Mouse (Mus musculus) urinary bladder, adult 18-20 months (tissue): ENCODE data around the gene Fam81a.

Experiments used
- DNase-seq, 2 experiments: peaks; one replicate each; pipeline ENCODE4 v3.0.0; 2022; ENCODE audit warnings: low spot score in 2 of 2, mixed read lengths in 2 of 2

Gene Fam81a

DNA sequence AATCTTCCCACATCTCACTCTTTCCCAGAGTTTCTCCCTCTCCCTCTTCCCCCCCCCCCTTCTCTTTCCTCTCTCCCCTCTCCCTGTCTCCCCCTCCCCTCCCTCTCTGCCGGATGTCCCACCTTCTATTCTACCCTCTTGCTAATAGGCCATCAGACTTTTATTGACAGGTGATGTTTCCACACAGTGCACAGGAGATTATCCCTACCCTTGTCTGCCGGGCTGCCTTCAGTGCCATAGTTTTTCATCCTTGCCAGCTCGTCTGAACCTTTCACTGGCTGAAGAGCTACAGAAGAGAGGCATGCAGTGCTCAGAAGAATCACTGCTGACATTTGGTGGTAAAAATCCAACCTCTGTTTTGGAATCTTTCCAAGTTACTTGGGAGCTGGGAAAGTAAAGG is 88.9 kb downstream of the Fam81a start:
- DNase-seq, result no peak

DNA sequence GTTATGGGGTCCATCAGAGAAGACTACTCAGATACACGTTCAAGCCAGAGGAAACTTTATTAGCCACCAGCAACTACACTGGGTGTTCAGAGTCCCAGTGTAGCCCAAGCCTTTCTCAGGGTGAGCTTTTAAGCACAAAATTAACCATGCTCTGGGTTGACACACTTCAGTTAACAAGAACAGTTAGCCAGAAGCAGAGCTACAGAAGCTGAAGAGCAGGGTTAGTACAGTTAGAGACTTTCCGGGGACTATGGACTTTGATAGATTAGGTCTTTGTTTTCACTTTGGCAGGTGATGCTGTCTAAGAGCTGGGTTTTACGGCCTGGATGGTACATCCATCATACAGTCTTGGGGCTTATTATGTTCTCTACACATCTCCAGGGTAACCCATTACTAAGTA is 89.6 kb downstream of the Fam81a start:
- DNase-seq, result no peak

DNA sequence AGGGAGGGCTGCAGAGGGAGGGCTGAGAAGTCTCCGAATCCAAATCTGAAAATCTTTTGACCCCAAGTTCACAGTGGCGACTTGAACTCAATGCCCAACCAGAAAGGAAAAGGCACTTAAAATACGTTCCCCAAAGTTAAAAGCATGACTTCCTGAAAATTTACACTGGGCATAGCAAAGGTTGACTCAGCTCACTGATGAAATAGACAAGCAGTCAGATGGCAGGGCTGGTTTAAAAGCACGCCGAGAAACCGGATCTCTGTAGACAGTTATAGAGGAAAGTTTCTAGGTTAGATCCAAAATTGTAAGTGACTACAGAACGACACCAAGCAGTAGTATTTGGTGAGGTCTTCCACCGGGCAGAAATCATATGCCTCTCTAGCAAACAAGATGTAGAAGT is 92.5 kb downstream of the Fam81a start:
- DNase-seq, result no peak

DNA sequence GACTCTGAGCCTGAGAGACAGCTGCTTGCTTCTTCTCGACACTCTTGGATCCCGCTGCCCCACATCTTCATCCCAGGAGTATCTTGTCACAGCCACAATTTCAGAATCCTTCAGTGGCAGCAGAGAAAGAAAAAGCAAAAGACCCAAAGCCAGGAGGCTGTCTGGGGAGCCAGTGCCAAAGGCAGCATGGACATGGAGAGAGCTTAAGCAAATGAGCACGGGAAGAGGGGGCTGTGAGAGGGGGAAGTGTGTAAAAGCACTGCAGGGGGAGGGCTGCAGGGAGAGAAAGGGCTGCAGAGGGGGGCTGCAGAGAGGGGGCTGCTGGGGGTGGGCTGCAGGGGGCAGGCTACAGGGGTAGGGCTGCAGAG is 93.0 kb downstream of the Fam81a start:
- no peak for DNase-seq

DNA sequence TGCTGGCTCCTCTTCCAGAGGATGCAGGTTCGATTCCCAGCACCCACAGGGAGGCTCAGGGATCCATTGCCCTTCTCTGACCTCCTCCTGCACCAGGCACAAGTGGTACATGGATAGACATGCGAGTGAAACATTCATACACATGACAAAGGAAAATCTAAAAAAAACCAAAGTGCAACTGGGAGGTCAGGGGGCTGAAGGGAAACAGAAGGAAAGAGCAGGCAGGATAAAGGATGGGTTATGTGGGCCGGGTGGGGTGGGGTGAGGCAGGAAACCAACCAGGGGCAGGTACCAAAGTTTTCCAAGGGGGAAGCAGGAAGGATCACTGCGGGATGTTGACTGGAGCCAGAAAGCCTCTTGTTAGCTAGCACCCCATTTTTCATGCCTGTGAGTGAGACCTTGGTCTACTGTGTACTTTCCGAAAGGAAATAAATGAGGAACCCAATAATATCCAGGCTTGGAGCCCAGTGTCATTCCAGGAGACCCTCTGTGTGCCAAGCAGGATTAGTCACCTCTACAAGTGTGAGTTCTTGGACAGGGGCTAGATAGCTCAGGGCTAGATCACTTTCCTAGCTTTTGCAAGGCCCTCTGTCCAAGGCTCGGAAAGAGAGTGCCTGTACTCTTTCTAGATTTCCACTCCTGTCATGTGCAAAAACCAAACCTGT is 93.5 kb downstream of the Fam81a start:
- DNase-seq, result no peak

DNA sequence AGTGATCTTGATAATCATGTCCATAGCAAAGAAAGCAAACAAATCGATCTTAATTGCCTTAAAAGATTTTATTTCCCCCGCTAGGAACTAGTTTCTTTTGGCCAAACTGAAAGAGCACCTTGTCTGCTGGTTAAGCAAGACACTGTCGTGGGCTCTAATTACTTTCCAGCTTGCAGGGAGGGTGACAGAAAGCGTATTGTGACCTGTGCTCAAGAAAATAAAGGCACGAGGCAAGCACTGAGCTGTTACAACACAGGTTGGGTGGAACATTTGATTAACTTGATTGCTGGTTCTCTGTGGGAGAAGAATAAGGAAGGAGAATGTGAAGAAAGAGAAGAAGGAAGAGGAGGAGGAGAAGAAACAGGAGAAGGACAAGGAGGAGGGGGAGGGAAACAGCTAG is 94.1 kb downstream of the Fam81a start:
- DNase-seq, result no peak

GRCm38 (mm10) chr9:70047839-70048238 is 94.5 kb downstream of the Fam81a start:
- DNase-seq, result no peak

- DNase-seq, result no peak
Observed at GRCm38 (mm10) chr9:70046255-70046654, 96.1 kb downstream of the Fam81a start.

DNA sequence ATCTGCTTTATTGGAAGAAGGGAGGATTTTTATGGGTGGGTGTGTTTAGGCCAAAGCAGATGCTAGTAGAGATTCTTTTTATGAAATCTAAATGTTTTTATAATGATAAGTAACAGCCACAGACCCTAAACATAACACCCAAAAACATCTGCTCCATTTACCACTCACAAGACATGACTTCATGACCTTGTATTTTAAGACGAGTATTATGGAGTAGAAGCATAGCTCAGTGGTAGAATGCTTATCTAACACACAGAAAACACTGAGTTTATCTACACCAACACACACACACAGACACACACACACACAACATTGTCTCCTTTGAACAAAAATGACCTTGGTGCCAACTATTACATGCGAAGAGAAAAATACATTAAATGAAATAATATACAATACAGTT is 97.5 kb downstream of the Fam81a start:
- no peak for DNase-seq

GRCm38 (mm10) chr9:70042935-70043334 is 99.4 kb downstream of the Fam81a start:
- no peak for DNase-seq

DNA sequence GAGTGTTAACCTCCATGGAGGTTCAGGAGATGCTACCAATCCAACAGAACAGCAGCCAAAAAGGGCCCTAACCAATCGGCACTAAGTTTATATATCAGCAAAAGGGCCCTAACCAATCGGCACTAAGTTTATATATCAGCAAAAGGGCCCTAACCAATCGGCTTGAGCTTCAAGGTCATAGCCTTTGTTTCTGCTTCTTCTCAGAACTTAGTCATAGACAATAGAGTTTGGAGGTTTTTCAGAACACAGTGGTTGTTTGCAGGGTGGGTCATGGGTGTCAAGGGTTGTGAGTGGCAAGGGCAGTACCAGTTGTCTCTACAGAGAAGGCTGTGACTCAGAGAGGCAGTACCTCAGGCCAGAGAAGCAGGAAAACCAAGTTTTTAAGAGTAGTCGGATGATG is 100.2 kb downstream of the Fam81a start:
- peak in 1 of 2 experiments; percentile 28 for DNase-seq

DNA sequence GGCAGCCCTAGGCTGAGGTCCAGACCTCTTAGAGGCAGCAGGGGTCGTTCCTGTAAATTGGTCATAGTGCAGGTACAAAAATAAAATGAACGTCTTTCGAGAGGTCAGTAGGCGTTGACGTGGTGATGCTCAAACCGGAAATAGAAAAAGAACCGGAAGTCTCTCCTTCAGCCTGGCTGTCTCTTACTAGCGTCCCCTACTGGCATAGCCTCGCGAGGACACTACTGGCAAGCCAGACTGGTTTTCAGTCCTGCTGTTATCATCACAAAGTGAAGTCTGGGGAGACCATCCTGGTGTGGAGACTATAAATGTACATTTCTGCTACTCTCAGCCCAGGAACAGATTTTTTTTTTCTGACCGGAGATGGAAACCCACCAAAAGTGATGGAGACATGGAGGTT is 101.8 kb downstream of the Fam81a start:
- DNase-seq, result no peak

DNA sequence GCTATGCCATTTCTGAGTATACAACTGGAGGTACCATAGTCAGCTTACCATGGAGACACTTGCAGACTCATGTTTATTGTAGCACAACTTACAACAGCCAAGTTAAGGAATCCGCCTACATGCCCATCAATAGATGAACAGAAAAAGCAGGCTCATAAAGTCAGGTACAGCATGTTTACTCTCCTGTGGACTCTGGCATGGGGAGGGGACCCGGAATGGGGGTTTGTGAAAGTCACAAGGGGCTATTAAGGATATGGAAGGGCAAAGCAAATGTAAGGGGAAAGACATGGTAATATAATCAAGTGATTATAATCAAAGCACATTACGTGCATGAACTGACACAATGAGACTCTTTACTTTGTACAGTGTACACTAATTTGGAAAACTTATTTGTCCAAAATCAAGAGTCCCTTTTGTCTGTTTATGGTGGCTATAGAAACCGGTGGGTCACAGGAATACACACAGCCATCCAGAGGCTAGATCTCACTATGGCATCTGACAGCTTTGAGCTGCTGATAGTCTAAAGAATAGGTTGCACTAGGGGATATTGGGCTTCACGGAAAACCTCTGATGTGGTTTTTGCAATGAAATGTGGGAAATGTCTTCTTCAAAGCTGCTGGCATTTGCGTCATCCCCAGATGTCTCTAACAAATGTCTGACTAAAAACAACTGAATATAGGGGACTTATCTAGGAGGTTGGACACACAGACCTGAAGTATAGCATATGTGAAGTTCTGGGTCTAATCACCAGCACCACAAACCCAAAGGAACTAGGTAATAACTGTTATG is 102.6 kb downstream of the Fam81a start:
- DNase-seq, result no peak
